Comparison of ENCODE assay signal across 15 mouse cellular contexts in the genomic region with DNA sequence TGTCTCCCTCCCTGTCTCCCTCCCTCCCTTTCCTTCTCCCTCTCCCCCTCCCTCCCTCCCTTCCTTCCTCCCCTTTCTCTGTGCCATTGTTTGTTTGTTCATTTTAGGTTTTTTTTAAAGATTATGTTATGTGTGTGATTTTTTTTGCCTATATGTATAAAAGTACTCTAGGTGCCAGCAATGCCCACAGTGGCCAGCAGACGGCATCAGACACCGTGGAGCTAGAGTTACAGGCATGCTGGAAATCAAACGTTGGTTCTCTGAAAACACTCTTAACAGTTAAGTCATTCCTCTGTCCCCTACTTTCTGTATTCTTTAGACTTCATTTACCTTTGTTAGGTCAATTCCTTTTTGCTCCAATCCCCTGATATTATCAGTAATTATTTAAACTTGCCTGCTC. TPM values are rescaled to one million over a fixed set of nuclear protein-coding genes. Genes with fewer than 3 reads are reported as not detected.
DNase-seq lines count a peak whose midpoint lies in the region; ATAC-seq and TF ChIP-seq lines count a peak whose summit lies in the region.
"Had no signal": no experiment of that assay in that cellular context is flagged by ENCODE, and none has a peak within 500 bp of the region (broad histone marks: within the 10 kb centered on the region; RNA-seq: fewer than 3 reads in every experiment).

No protein-coding gene starts in this region.

- H3K4me3 ChIP-seq in liver, adult 2 months (ENCODE audit: insufficient read depth, low read depth, low read length), result no peak overlapping the region
- H3K4me3 ChIP-seq in liver, embryonic 12.5 days, result no peak overlapping the region
- H3K4me3 ChIP-seq: embryonic facial prominence, embryonic 10.5 days; forebrain, embryonic 10.5 days had no signal

- no peaks in the 10 kb centered on the region for H3K27me3 ChIP-seq in liver, adult 2 months (ENCODE audit: control insufficient read depth, insufficient read depth, low read length)
- peaks cover 22% of the 10 kb centered on the region for H3K27me3 ChIP-seq in liver, embryonic 12.5 days (replicated peaks)

- ATAC-seq in CD4-positive, CD25-positive, alpha-beta regulatory T cell, adult 4 months, result no peak
- no peak for ATAC-seq in liver, embryonic 12.5 days
- 0 out of 2 replicates have a peak, but pooled peaks have one; percentile 22 for ATAC-seq in megakaryocyte-erythroid progenitor cell, adult 5-6 weeks (replicated peaks; ENCODE audit: low FRiP score, low TSS enrichment, poor library complexity, severe bottlenecking)

- no peak for TF ChIP-seq POLR2A in liver, adult 2 months (IDR thresholded peaks at IDR 0.05; ENCODE audit: extremely low read depth, insufficient read depth, low read length)

- no peaks in the 10 kb centered on the region for H3K79me2 ChIP-seq in liver, adult 2 months (ENCODE audit: control insufficient read depth, insufficient read depth, low read length)

- H3K27ac ChIP-seq in liver, adult 2 months (replicated peaks; ENCODE audit: insufficient read depth, low read depth, low read length), result no peak overlapping the region
- H3K27ac ChIP-seq in liver, embryonic 12.5 days, result no peak overlapping the region
- H3K27ac ChIP-seq: embryonic facial prominence, embryonic 10.5 days; forebrain, embryonic 10.5 days had no signal

- peak; percentile 72 for TF ChIP-seq CTCF in liver, adult 2 months (IDR thresholded peaks at IDR 0.05; ENCODE audit: low read depth, low read length)

- H3K9me3 ChIP-seq in liver, embryonic 12.5 days (replicated peaks), result no peaks in the 10 kb centered on the region
- H3K9me3 ChIP-seq: embryonic facial prominence, embryonic 10.5 days; forebrain, embryonic 10.5 days had no signal

- 48% methylated on average over 3 of the region's 3 CpGs for WGBS in liver, adult 2 months
- WGBS in liver, embryonic 12.5 days (ENCODE audit: insufficient replicate concordance), result 35% methylated on average over 3 of the region's 3 CpGs

- H3K4me2 ChIP-seq in liver, embryonic 12.5 days, result no peak overlapping the region

- H3K36me3 ChIP-seq in liver, adult 2 months (ENCODE audit: control insufficient read depth, insufficient read depth, low read length), result no peaks in the 10 kb centered on the region
- no peaks in the 10 kb centered on the region for H3K36me3 ChIP-seq in liver, embryonic 12.5 days
- H3K36me3 ChIP-seq: embryonic facial prominence, embryonic 10.5 days; forebrain, embryonic 10.5 days had no signal

- H3K9ac ChIP-seq in liver, adult 2 months (ENCODE audit: low read depth, low read length), result no peak overlapping the region
- H3K9ac ChIP-seq in liver, embryonic 12.5 days, result no peak overlapping the region

- no peaks in the 10 kb centered on the region for H3K4me1 ChIP-seq in liver, adult 2 months (ENCODE audit: control insufficient read depth, insufficient read depth, low read length)
- H3K4me1 ChIP-seq in liver, embryonic 12.5 days, result no peaks in the 10 kb centered on the region
- H3K4me1 ChIP-seq: embryonic facial prominence, embryonic 10.5 days; forebrain, embryonic 10.5 days had no signal

- peak; percentile 54 for DNase-seq in CD4-positive, CD25-positive, alpha-beta regulatory T cell, adult 2 months (ENCODE audit: low read depth, low spot score)
- DNase-seq in liver, adult 2 months (ENCODE audit: extremely low read depth, low read depth, low spot score), result no peak
- peak; percentile 57 for DNase-seq in ZHBTc4 (ENCODE audit: low read depth, low spot score)
- DNase-seq in frontal cortex, postnatal 10 days (ENCODE audit: low spot score in 2 of 2), result no peak
- DNase-seq in layer of hippocampus, adult 9-11 months, result no peak
- DNase-seq: adrenal gland, postnatal 25 days; cerebellum, adult 8-10 months; gastrocnemius, postnatal 14 days; kidney, adult 11 months; lung, postnatal 4 days had no signal

RNA-seq across cellular contexts. Expression of a gene that starts 33.2 kb away (rescaled TPM):
- 10 to 100 TPM; 18.0 to 22.0 TPM for polyA plus RNA-seq in CD4-positive, CD25-positive, alpha-beta regulatory T cell, adult 4 months (2017; shearing (Covaris generic))
- 4.2 and 4.9 TPM in 2 replicates for total RNA-seq in liver, adult 2 months (2014; rRNA removed)
- 2.3 and 2.7 TPM in 2 replicates for polyA plus RNA-seq in liver, adult 2 months (2012; rRNA removed)
- polyA plus RNA-seq in liver, embryonic 12.5 days (2016; fragmentation: Nextera tagmentation; extraction: Ambion mirVana), result 10.9 and 11.1 TPM in 2 replicates
- total RNA-seq in megakaryocyte-erythroid progenitor cell, adult 5-6 weeks (2014; fragmentation: Nextera tagmentation), result 14.7 and 21.5 TPM in 2 replicates
- total RNA-seq in megakaryocyte-erythroid progenitor cell, adult 5-6 weeks (2017), result 6.6 and 11.8 TPM in 2 replicates

Comparison
In these comparisons a context has a peak if more than half of its experiments do, and no peak if none do; other contexts are left out.
1. DNase-seq: peak in CD4-positive, CD25-positive, alpha-beta regulatory T cell, adult 2 months (single experiment) and ZHBTc4 (single experiment); none in liver, adult 2 months (single experiment), frontal cortex, postnatal 10 days (0 of 2) and layer of hippocampus, adult 9-11 months (single experiment).